Mouse (Mus musculus) cerebellum, adult 18-20 months (tissue): ENCODE data around the gene Sf3b6.
A peak's percentile ranks its signal among the peaks of the same experiment; 100 is the strongest.

Experiments
- DNase-seq, 2 experiments: peaks; one replicate each; pipeline ENCODE4 v3.0.0; 2021

Gene Sf3b6

DNA sequence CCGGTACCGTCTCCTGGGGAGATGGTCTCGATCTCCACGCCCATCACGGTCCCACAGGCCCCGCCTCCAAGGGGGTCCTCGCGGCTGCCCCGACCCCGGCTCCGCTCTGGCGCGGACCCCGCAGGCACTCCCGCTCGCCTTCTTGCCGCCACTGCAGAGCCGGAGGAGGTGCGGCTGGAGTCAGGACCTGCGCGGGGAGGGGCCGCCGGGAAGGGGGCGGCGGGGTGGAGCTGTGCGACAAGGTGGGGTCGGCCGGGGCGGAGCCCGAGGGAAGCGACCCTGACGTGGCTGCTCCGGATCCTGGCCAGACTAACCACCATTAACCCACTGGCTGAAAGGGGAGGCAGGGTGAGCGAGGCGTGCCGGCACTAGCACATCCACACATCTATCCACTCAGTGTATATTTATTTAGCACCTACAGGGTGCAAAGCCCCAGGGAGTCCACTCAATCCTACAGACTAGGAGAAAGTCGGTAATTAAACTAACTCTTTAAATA lies 24.1 kb downstream of the Sf3b6 start, which contains the start of gene Fkbp1b:
Gene Fkbp1b (minus strand): TSS at position 200 of the 496 bp plus-strand sequence.
- DNase-seq = peak; percentile 72 to 76

DNA sequence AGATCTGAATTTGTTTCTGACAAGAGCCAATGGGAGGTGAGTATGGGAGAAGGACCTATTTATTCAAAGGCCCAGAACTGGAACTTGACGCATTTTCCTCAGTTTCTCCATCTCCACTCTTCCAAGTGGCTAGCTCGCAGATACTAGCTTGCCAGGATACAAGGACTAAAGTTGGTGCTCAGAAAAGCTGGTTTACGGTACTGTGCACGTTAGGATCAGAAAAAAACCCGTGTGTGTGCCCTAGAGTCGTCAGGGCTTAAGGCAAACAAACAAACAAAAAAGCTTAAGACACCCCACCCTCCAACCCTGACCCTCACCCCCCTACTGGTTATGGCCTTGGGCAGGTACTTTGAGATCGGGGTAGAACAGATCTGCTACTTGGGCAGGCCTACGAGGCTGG lies 25.1 kb downstream of the Sf3b6 start:
- DNase-seq = peak in 1 of 2 experiments; percentile 22

- peak; percentile 89 to 96 for DNase-seq
Measured at GRCm38 (mm10) chr12:4842890-4843597, 25.7 kb downstream of the Sf3b6 start, which contains the start of gene Wdcp. Gene Wdcp, plus strand, starts transcription at chr12:4843303.

- peak; percentile 29 to 49 for DNase-seq
Measured at GRCm38 (mm10) chr12:4843741-4844140, 26.4 kb downstream of the Sf3b6 start.

GRCm38 (mm10) chr12:4856160-4856559 lies 38.8 kb downstream of the Sf3b6 start:
- no peak for DNase-seq

- DNase-seq = no peak
Measured at GRCm38 (mm10) chr12:4856834-4857233, 39.5 kb downstream of the Sf3b6 start.

DNA sequence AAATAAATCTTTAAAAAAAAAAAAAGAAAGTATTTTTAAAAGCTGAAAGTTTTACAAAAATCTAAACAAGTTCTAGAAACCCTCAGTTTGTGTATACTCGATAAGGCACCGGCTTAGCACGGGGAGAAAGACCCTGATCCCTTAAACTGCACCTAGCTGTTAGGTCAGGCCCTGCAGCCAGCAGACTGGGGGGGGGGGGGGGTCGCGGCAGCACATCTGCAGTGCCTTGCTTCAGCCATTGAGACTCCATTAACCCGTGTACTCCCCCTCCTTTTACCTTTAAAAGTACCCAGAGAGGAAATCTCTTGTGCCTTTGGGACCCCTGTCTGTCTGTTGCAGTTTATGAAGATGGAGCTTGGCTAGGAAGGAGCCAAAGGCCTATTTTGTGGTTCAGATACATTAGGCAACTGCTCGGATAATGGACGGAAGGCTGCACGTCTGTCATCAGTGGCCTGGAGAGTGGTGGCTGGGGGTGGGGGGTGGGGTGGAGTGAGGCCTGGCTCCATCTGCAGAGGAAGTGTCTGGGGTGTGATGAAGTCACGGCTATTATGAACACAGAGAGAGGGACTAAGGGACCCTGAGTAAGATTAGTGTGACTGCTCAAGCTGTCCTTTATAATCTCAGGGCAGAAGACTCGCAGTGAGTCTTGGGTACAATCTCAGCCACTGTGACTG lies 42.0 kb downstream of the Sf3b6 start:
- no peak for DNase-seq

- DNase-seq = no peak
Measured at GRCm38 (mm10) chr12:4862672-4863071, 45.3 kb downstream of the Sf3b6 start.

- peak; percentile 25 to 35 for DNase-seq
Measured at GRCm38 (mm10) chr12:4863654-4864337, 46.5 kb downstream of the Sf3b6 start.

- DNase-seq = no peak
Measured at GRCm38 (mm10) chr12:4864338-4864690, 47.0 kb downstream of the Sf3b6 start.

DNA sequence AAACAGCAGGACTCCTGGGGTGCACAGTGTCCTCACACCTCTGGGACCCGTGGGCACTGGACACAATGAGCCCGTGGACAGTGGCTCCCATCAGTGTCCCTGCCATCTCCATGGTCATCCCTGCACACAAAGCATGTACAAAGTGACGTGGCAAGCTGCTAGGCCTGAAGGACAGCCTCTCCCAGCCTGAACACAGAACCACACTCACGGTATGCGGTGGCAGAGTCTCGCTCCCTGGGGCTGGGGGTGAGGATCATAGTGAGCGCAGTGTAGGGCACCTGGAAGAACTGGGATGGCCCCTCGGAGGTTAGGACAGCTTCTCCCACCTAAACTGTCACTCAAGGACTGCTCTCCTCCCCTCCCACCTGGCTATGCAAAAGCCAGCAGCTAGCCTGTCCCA lies 51.6 kb downstream of the Sf3b6 start:
- no peak for DNase-seq

- DNase-seq = no peak
Measured at GRCm38 (mm10) chr12:4871260-4871659, 53.9 kb downstream of the Sf3b6 start.

DNA sequence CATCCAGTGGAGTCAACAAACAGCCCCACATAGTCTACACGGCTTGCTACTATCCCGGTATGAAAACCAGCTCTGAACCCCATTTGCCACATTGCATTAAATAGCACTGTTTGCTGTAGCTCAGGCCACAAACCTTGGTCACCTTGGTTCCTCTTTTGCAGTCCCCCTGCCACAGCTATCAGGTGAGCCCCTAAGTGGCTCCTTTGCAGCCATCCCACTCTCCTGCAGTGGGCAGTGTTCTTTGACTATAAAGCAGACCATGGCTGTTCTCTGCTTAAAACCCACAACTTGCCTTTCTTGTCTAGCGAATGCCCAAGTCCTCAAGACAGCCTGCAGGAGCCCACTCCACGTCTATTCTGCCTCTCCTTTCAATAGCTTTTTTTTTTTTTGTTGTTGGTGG lies 54.9 kb downstream of the Sf3b6 start:
- DNase-seq = no peak

DNA sequence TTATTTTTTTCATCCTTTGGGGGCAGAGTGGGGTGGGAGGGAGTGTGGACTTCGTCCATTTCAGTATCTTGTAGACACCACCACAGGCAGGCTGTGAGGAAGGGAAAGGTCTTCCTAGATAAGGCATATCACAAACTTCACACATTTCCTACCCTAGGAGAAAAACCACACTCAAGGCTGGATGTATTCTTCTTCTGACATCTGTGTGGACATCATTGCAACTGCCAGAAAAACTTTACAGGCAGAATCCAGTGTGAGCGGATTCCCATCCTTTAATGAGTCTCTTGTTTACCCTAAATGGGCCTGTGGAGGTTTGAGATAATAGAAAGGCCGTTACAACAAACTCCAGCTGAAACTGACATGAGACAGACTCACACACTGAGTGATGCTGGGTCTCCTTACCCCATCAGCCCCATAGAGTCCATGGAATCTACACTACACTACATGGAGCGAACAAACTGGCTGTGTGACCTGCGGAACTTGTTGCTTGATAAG lies 55.7 kb downstream of the Sf3b6 start:
- DNase-seq = no peak

DNA sequence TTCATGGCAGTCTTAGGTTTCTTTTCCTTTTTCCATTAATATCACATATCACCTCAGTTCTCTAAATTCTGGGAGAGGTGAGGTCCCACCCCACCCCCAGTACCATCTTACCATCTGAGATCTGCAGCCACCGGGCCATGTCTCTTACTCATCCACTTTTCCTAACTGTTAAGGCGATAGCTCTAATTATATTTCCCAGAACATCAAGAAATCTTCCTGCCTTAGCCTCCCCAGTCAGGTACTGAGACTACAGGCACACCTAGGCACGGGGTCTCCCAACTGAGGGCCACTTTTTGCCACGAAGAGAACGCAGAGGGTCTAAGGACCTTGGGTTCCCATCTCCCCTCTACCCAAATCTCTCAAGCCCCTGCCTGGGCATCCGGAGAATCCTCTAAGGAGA lies 56.2 kb downstream of the Sf3b6 start:
- no peak for DNase-seq

DNA sequence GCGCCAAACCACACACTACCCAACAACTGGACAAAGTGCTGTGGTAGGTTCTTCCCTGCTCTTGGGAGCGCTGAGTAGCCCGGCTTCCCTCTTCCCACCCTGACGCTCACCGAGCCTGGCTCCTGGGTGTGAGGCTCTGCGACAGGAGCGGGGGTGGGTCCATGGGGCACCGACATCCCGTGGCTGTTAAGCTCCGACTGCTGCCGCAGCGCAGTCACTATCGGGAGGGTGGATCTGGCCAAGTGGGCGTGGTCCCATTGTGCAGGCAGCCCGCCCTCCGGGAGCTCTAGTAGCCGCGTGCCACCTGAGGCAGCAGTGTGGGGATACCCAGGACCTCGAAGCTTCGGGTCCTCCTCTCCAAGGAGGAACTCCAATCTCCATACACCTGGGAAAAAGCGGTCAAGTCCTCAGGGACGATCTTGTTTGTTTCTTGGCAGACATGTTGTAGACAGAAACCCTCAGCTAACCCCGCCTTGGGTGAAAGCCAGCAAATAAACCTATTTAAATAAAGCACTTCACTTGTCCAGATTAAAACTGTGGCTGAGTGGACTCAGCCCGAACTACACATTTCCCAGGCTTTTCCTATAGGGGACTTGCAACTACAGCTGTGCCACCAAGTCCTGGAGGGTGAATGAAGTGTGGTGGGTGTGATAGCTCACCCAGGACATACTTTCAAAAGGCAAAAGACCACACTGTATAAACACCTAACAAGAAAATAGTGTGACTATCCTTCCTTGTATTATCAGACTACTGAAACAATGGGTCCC lies 57.0 kb downstream of the Sf3b6 start, which contains the start of gene Mfsd2b:
Gene Mfsd2b (minus strand): TSS at position 199 of the 767 bp plus-strand sequence.
- peak; percentile 46 to 57 for DNase-seq

GRCm38 (mm10) chr12:4875623-4876022 lies 58.3 kb downstream of the Sf3b6 start:
- no peak for DNase-seq
